Mouse (Mus musculus) heart, embryonic 12.5 days (tissue): Measurements from ENCODE around the gene Slc6a5. TPM values are rescaled to one million over a fixed set of nuclear protein-coding genes. Genes with fewer than 3 reads are reported as not detected.

Experiments used
- ATAC-seq: fragments of 200-750 bp; cut with Nextera tagmentation; 2 replicates; pipeline ENCODE4 v1.8.0; 2017; ENCODE audit warnings: moderate TSS enrichment, moderate library complexity; ENCODE audit not compliant: insufficient number of reproducible peaks, low FRiP score
- H3K27ac ChIP-seq: fragments of 300-500 bp; sonication (generic); 2 replicates; pipeline ENCODE4 v1.5.1; 2016; ENCODE audit warnings: mild to moderate bottlenecking, moderate library complexity; ENCODE audit not compliant: poor library complexity, severe bottlenecking
- H3K27me3 ChIP-seq: fragments of 300-500 bp; sonication (generic); replicated peaks from 2 replicates; pipeline ENCODE4 v1.6.1; 2016; ENCODE audit warnings: mild to moderate bottlenecking, moderate library complexity
- H3K36me3 ChIP-seq: fragments of 300-500 bp; sonication (generic); 2 replicates; pipeline ENCODE4 v1.6.1; 2016; ENCODE audit warnings: mild to moderate bottlenecking, moderate library complexity
- H3K4me1 ChIP-seq: fragments of 300-500 bp; sonication (generic); replicated peaks from 2 replicates; pipeline ENCODE4 v1.6.1; 2016; ENCODE audit warnings: mild to moderate bottlenecking
- H3K4me2 ChIP-seq: fragments of 300-500 bp; sonication (generic); 2 replicates; pipeline ENCODE4 v1.6.1; 2016; ENCODE audit warnings: mild to moderate bottlenecking, moderate library complexity
- H3K4me3 ChIP-seq: fragments of 300-500 bp; sonication (generic); 2 replicates; pipeline ENCODE4 v1.5.1; 2016; ENCODE audit warnings: mild to moderate bottlenecking
- H3K9ac ChIP-seq: fragments of 300-500 bp; sonication (generic); 2 replicates; pipeline ENCODE4 v1.6.1; 2016; ENCODE audit warnings: mild to moderate bottlenecking, moderate library complexity
- H3K9me3 ChIP-seq: fragments of 300-500 bp; sonication (generic); replicated peaks from 2 replicates; pipeline ENCODE4 v1.6.1; 2016; ENCODE audit warnings: mild to moderate bottlenecking, moderate library complexity
- WGBS: fragments of 180-500 bp; shearing (Covaris S2); methylation state at CpG from one replicate; pipeline ENCODE4 v1.1.7; 2016; 5-methylcytosine and 5-hydroxymethylcytosine counted together
- polyA plus RNA-seq: library from polyadenylated mRNA; unstranded; fragments of >200 nt; fragmentation: Nextera tagmentation; extraction: Ambion mirVana; gene quantifications from 2 replicates; pipeline ENCODE4 v1.2.1, GENCODE M21; 2016

The Slc6a5 gene
- polyA plus RNA-seq: not detected in 2 replicates

GRCm38 (mm10) chr7:49909850-49910249, at the start of gene Slc6a5:
TSS of gene Slc6a5 (plus strand) at chr7:49910146.
- no peak for ATAC-seq
- Histone ChIP-seq H3K9me3 (no peaks in the 10 kb centered on the region), H3K9ac (no peak within 1 kb of the TSS), H3K27ac (no peak within 1 kb of the TSS), H3K4me3 (no peak within 1 kb of the TSS), H3K4me2 (no peak within 1 kb of the TSS), H3K36me3 (no peaks in the 10 kb centered on the region), H3K4me1 (0 out of 2 replicates have a peak, but pooled peaks cover 5% of the 10 kb centered on the region), H3K27me3 (peaks cover 97% of the 10 kb centered on the region)
- WGBS: 1% methylated on average over 15 of the region's 15 CpGs

DNA sequence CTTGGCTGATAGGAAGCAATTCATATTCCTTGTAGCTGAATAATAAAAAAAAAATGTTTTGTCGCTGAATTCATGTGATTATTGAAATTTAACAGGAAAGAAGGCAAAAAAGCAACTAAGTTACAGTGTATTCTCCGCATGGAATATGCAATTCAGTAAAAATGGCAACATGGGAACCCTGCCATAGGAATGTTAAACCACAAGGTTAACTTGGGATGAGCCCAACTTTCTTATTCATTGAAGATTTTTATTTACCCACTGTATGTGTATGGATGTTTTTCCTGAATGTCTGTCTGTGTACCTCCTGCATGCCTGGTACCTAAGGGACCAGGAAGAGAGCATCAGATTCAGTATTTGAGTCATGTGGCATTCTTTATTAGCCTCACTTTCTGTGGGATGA, 48.8 kb upstream of the Slc6a5 start:
- Histone ChIP-seq H3K4me2 (no peak overlapping the region), H3K27me3 (no peaks in the 10 kb centered on the region), H3K4me1 (no peaks in the 10 kb centered on the region), H3K4me3 (no peak overlapping the region), H3K9ac (no peak overlapping the region), H3K36me3 (peaks cover 26% of the 10 kb centered on the region), H3K9me3 (no peaks in the 10 kb centered on the region), H3K27ac (no peak overlapping the region)
- WGBS: 93% methylated on average over 2 of the region's 2 CpGs
- no peak for ATAC-seq

DNA sequence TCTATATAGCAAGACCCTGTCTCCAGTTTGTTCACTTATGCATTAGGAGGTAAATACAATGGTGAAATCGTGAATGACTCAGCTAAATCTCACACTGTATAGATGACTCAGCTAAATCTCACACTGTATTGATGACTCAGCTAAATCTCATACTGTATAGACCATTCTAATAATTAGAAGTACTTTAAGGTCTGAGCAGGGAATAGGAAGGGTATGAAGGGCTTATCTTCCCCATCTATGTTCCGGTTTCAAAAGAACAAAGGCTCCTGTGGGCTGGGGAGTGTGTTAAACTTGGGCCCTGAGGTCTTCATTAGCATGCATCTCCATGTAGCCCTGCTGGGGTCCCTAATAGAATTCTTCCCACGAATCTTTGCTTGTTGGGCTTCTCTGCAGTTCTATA, 46.2 kb upstream of the Slc6a5 start:
- ATAC-seq: no peak
- Histone ChIP-seq H3K27me3 (no peaks in the 10 kb centered on the region), H3K4me3 (no peak overlapping the region), H3K27ac (no peak overlapping the region), H3K9me3 (no peaks in the 10 kb centered on the region), H3K4me1 (no peaks in the 10 kb centered on the region), H3K36me3 (peaks cover 10% of the 10 kb centered on the region; the same call in 1 of the 2 replicates), H3K9ac (no peak overlapping the region), H3K4me2 (no peak overlapping the region)
- WGBS: 71% methylated on average over 3 of the region's 3 CpGs

GRCm38 (mm10) chr7:49869656-49870055, 40.3 kb upstream of the Slc6a5 start:
- Histone ChIP-seq H3K9ac (no peak overlapping the region), H3K27me3 (0 out of 2 replicates have a peak, but pooled peaks cover under 1% of the 10 kb centered on the region), H3K27ac (no peak overlapping the region), H3K4me2 (no peak overlapping the region), H3K9me3 (no peaks in the 10 kb centered on the region), H3K4me3 (no peak overlapping the region), H3K36me3 (no peaks in the 10 kb centered on the region), H3K4me1 (0 out of 2 replicates have a peak, but pooled peaks cover 4% of the 10 kb centered on the region)
- 58% methylated on average over 5 of the region's 5 CpGs for WGBS
- ATAC-seq: no peak

GRCm38 (mm10) chr7:49870276-49870675, 39.7 kb upstream of the Slc6a5 start:
- H3K27me3 ChIP-seq: 0 out of 2 replicates have a peak, but pooled peaks cover 2% of the 10 kb centered on the region
- no peak overlapping the region for H3K27ac ChIP-seq
- no peak overlapping the region for H3K4me3 ChIP-seq
- H3K4me2 ChIP-seq: no peak overlapping the region
- H3K36me3 ChIP-seq: no peaks in the 10 kb centered on the region
- no peak for ATAC-seq
- WGBS: 46% methylated on average over 3 of the region's 3 CpGs
- H3K9me3 ChIP-seq: no peaks in the 10 kb centered on the region
- no peak overlapping the region for H3K9ac ChIP-seq
- 0 out of 2 replicates have a peak, but pooled peaks cover 4% of the 10 kb centered on the region for H3K4me1 ChIP-seq

- WGBS: 68% methylated on average over 5 of the region's 5 CpGs
These were observed 32.6 kb upstream of the Slc6a5 start for GRCm38 (mm10) chr7:49877307-49877706.

DNA sequence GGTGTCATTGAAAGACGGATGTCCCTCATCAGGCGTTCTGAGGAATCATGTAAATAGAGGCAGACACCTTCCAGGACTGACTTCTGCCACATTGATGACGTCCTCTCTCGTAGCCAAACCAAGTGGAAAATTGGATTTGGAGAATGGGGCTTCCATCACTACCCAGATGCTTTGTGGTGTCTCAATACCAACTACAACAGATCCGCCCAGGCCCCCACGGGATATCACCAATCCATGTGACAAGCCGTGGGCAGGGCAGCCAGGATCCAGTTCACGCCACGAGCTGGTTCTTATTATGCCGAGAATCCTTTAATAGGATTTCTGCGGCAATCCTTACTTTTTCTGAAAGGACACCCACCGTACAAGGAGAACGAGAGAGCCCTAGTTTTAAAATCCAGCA, 30.9 kb upstream of the Slc6a5 start:
- Histone ChIP-seq H3K27ac (no peak overlapping the region), H3K36me3 (no peaks in the 10 kb centered on the region), H3K4me2 (no peak overlapping the region), H3K4me1 (peaks cover 15% of the 10 kb centered on the region), H3K9ac (no peak overlapping the region), H3K4me3 (no peak overlapping the region), H3K9me3 (no peaks in the 10 kb centered on the region), H3K27me3 (peaks cover 2% of the 10 kb centered on the region; the same call in 1 of the 2 replicates)
- no peak for ATAC-seq
- WGBS: 80% methylated on average over 13 of the region's 13 CpGs

More at GRCm38 (mm10) chr7:49877307-49877706, 32.6 kb upstream of the Slc6a5 start:
- H3K9ac ChIP-seq: no peak overlapping the region
- peaks cover 5% of the 10 kb centered on the region for H3K4me1 ChIP-seq
- no peak overlapping the region for H3K4me2 ChIP-seq
- H3K9me3 ChIP-seq: no peaks in the 10 kb centered on the region
- H3K36me3 ChIP-seq: no peaks in the 10 kb centered on the region
- H3K27ac ChIP-seq: no peak overlapping the region
- no peak overlapping the region for H3K4me3 ChIP-seq
- H3K27me3 ChIP-seq: peaks cover 2% of the 10 kb centered on the region; the same call in 1 of the 2 replicates
- no peak for ATAC-seq

DNA sequence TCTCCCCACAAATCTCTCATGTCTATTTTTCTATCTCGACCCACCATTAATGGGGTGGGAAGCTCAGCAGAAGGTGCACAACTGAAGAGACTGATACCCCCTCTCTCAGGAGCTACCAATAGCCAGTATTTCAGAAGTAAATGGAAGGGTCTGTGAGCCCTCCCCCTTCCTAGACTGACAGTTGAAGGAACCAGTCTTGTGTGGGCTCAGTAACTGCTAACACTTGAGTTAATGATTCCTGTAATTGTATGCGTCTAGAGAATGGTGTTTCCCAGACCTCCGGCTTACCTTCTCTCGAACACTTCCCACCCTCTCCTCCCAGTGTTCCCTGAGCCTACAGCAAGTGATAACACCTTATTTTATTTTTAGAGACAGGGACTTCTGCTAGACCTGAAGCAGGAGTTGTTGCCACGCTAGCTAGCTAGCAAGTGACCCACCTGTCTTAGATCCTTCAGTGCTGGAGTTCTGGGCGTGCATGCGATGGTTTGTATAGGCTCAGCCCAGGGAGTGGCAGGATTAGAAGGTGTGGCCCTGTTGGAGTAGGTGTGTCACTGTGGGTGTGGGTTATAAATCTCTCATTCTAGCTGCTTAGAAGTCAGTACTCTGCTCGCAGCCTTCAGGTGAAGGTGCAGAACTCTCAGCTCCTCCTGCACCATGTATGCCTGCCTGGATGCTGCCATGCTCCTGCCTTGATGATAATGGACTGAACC, 29.8 kb upstream of the Slc6a5 start:
- H3K27me3 ChIP-seq: no peaks in the 10 kb centered on the region; the same call in 1 of the 2 replicates
- no peak overlapping the region for H3K27ac ChIP-seq
- WGBS: 69% methylated on average over 8 of the region's 8 CpGs
- ATAC-seq: no peak
- H3K4me2 ChIP-seq: no peak overlapping the region
- H3K9ac ChIP-seq: no peak overlapping the region
- H3K4me3 ChIP-seq: no peak overlapping the region
- H3K4me1 ChIP-seq: peaks cover 15% of the 10 kb centered on the region
- H3K9me3 ChIP-seq: no peaks in the 10 kb centered on the region
- no peaks in the 10 kb centered on the region for H3K36me3 ChIP-seq

DNA sequence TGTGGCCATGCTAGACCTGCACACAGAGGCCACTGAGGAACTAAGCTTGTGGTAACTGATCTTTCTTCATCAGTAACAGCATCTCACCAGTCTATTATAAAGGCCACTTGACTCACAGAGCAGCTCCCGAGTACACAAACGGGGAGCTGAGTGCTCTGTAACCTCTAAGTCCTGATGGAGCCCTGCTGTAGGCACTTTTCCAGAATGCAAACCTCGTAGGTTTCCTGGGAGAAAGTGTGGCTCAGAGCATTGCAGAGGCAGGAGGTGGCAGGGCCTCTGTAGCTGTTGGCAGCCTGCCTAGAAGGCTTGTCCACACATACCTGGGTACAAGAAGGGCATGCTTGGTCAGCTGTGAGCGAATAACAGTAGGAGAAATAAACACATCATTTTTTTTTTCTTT, 27.7 kb upstream of the Slc6a5 start:
- Histone ChIP-seq H3K4me3 (no peak overlapping the region), H3K4me2 (peak overlapping the region; percentile 55), H3K27ac (no peak overlapping the region), H3K4me1 (peaks cover 15% of the 10 kb centered on the region), H3K9ac (no peak overlapping the region), H3K36me3 (no peaks in the 10 kb centered on the region), H3K27me3 (no peaks in the 10 kb centered on the region; the same call in 1 of the 2 replicates), H3K9me3 (no peaks in the 10 kb centered on the region)
- 20% methylated on average over 4 of the region's 4 CpGs for WGBS
- ATAC-seq: no peak

- 15% methylated on average over 16 of the region's 16 CpGs for WGBS
These were observed 27.1 kb upstream of the Slc6a5 start for GRCm38 (mm10) chr7:49882694-49883389.

DNA sequence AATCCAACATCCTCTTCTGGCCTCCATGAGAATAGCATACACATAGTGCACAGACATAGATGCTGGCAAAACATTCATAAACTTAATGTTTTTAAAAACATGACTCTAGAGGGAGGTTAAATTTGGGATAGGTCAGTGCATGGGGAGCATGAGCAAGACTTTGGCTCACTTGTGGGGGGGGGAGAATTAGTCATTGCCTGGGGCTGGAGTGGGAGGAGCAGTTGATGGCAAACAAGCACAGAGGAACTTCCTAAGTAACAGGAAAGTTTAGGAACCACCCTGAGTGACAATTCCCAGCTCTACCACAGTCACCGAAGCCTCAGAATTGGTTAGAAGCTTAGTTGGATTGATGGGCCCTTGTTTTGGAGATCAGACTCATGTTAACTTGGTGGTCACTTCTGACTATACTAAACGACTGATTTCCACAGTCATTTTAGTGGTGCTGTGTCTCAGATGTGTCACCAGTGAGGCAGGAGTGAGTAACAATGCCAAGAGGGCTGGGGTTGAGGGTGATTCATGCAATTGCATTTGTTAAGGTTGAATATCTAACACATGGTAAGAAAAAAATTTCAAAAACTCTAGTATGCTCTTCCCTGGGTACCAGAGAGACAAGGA, 22.1 kb upstream of the Slc6a5 start:
- WGBS: 64% methylated on average over 2 of the region's 2 CpGs
- H3K9me3 ChIP-seq: no peaks in the 10 kb centered on the region
- H3K4me3 ChIP-seq: no peak overlapping the region
- no peak overlapping the region for H3K27ac ChIP-seq
- ATAC-seq: no peak
- peaks cover 13% of the 10 kb centered on the region; the same call in 1 of the 2 replicates for H3K27me3 ChIP-seq
- no peaks in the 10 kb centered on the region for H3K36me3 ChIP-seq
- no peak overlapping the region for H3K4me2 ChIP-seq
- peaks cover 4% of the 10 kb centered on the region for H3K4me1 ChIP-seq
- no peak overlapping the region for H3K9ac ChIP-seq

More at GRCm38 (mm10) chr7:49882694-49883389, 27.1 kb upstream of the Slc6a5 start:
- no peaks in the 10 kb centered on the region; the same call in 1 of the 2 replicates for H3K27me3 ChIP-seq
- H3K4me3 ChIP-seq: no peak overlapping the region
- peaks cover 15% of the 10 kb centered on the region for H3K4me1 ChIP-seq
- no peak overlapping the region for H3K27ac ChIP-seq
- H3K36me3 ChIP-seq: no peaks in the 10 kb centered on the region
- peak overlapping the region; percentile 55 for H3K4me2 ChIP-seq
- ATAC-seq: no peak
- no peak overlapping the region for H3K9ac ChIP-seq
- H3K9me3 ChIP-seq: no peaks in the 10 kb centered on the region
